Mouse (Mus musculus) ovary, postnatal 36 days (tissue): ENCODE measurements around the gene Nfatc2.

Experiments used
- DNase-seq: peaks from one replicate; pipeline ENCODE4 v3.0.0; 2022; ENCODE audit warnings: low spot score, mixed read lengths

Nfatc2 gene

DNA sequence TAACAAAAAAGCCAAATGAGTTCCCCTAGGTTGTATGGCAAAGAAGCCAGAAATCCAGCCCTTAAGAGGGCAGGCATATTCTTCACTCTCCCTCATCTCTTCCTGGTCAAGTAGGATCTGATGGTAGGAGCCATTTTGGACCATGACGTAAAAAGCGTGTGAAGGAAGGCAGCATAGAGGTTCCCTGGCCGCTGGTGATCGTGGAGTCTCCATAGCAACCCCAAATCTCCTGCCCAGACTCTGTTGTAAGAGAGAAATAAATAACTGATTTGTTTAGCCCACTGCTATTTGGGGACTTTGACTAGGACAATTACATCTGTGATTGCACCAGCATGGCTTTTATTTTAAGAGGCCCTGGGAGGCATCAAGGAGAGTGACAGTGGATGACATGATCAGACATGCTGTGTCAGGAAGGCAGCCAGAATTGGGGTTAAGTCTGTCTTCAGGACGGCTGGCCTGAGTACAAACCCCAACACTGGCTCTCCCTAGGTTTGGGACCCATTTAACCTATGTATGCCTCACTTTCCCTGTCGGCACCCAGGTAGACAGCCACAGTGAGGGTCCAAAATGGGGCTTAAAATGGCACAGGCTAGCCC, 8.3 kb upstream of the Nfatc2 start:
- no peak for DNase-seq

GRCm38 (mm10) chr2:168608125-168608564, 6.7 kb upstream of the Nfatc2 start:
- DNase-seq, result no peak

- no peak for DNase-seq
Observed at GRCm38 (mm10) chr2:168604655-168605070, 3.2 kb upstream of the Nfatc2 start.

DNA sequence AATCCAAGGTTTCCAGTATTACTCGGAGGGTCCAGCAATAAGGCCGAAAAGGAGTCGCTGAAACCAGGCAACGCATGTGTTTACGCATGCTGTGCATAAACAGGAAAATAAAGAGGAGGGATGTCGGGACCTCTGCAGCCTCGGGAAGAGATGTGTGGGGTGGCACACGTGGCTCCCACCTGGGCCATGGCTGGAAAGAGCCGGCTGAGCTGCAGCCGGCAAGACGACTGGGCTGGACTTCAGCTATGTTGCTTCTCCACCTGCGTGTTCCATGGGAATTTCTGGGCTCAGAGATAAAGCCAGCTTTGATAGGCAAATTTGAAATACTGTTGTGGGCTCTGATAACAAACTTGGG, 907 bp upstream of the Nfatc2 start:
- no peak for DNase-seq

DNA sequence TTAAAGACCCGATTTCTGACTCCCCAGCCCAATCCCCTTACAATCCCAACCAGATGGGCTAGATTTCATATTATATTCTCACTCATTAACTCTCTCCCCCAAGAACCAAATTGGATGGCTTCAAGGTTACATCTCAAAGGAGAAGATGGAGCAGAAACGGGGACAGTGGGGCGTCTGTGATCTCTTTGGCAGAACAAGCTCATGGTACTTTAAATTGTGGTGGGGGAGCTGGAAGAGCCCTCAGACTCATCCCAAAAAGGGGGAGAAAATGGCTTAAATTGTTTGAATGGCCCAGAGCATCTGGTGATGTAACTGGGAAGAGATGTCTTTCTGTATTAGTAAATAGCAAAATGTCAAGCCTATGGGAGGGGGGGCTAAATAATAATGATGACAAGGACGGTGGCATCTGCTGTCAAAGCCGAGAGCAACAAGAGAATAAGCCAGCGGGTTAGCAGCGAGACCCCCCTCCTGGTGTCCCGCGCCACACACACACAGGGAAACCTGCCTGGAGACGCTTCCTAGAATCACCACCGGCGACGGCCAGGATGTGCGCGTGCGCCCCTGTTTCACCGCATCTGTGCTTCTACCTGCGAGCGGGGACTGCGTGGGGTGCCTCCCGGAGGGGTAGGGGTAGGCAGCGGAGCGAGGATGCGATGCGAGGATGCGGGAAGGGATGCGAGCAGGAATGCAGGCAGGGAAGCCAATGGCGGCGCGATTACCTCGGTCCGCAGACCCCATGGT, 537 bp downstream of the Nfatc2 start:
- DNase-seq, result no peak

DNA sequence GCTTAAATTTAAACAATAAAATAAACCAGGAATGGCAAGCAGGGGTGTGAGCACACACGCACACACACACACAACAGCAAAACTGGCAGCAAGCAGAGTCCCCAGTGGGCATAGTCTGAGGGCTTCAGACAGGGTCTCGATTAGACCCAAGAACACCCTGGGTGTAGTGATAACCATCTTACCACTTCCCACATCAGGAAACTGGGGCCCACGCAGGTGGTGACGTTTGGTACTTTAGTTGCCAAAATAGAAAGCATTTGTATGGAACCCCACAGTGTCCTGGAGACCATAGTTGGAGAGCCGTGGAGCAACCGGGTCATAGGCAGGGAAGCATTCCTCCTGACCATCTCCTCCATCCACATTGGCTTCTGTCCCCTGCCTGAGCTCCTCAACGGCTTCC, 5.8 kb downstream of the Nfatc2 start:
- no peak for DNase-seq

DNA sequence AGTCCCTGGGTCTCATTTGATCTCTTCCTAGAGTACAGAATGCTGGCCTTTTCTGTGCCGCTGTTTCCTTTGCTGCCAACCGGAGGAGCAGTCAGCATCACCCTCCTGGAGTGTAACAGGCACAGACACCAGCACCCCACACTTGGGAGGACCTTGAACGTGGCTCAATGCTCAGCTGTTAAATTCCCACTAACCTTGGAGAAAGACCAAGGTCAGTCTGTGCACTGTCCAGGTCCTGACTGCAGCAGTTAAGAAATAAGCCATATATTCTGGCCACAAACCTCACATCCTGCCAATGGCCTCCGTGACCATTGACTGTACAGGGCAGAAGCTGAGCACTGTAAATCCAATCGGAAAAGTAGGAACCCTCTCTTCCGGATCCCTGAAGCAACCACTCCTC, 7.8 kb downstream of the Nfatc2 start:
- no peak for DNase-seq

- no peak for DNase-seq
Observed at GRCm38 (mm10) chr2:168593004-168593403, 8.5 kb downstream of the Nfatc2 start.

GRCm38 (mm10) chr2:168591076-168591475, 10.4 kb downstream of the Nfatc2 start:
- DNase-seq, result no peak

DNA sequence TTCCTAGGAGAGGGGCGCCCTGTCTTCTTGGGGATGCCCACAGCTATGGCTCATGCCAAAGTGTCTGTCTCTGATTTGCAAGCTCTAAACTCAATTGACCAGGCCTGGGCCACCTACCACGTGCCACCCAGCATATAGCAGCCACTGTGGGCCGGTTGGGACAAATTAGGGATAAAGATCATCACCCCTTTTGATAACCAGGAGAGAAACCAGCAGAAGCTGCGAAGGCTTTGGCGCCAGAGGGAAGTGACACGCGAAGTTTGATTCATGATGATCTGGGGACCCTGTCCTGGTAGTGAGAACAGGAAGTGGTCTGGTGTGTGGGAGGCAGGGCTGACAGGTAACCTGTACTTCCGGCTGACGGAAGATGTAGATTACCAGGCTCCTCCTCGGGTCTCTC, 10.9 kb downstream of the Nfatc2 start:
- no peak for DNase-seq

GRCm38 (mm10) chr2:168590168-168590551, 11.3 kb downstream of the Nfatc2 start:
- DNase-seq, result peak; percentile 41

DNA sequence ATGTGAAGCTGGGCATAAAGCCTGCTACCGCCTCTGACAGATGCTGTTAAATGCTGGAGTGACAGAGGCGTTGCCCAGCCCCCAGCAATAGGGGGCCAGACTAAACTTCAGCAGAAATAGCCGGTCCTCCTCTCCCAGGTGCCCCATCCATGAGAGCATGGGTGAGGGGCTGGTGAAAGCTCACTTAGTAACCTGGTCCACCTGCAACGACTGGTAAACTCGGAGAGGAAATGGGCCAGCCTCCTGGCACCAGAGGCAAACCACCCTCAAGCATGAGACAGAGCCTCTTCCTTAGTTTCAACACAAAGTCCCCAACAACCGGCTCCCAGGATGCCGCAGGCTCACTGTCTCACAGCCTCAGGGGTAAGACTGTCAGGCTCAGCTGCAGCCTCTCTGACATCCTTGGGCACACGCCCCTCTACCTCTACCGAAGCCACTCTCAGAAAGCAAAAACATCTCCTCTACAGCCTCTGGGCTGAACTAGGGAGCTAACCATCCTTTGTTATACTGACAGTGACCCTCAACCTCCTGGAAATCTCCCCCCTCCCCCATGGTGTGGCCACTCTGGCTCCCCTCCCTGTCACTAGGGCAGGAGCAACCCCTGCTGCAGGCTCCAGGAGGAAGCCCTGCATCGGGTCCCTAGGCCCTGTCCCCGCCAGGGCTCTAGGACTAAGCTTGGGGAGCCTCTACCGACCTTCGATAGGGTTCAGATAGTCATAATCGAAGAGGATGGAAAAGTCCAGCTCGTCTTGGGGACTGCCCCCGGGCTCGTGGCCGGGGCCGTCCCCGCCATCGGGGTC, 11.9 kb downstream of the Nfatc2 start:
- no peak for DNase-seq

- DNase-seq, result no peak
Observed at GRCm38 (mm10) chr2:168588591-168589367, 12.7 kb downstream of the Nfatc2 start.

- no peak for DNase-seq
Observed at GRCm38 (mm10) chr2:168587159-168587558, 14.3 kb downstream of the Nfatc2 start.

DNA sequence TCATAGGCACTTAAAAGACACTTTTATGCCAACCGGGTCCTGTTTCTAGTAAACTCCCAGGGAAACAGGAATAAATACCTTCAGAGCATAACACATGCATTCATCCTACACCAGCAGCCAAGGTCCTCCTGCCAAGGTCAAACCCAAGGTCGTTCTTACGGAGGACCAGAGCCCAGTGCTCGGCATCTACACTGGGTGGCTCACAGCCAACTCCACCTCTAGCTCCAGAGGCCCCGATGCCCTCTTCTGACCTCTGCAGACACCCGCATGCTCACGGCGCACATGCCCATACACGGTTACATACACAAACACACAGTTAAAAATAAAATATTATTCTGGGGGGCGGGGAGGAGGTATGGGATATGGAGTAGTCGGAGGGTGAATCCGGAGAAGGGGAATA, 14.9 kb downstream of the Nfatc2 start:
- no peak for DNase-seq

- no peak for DNase-seq
Observed at GRCm38 (mm10) chr2:168584857-168585256, 16.6 kb downstream of the Nfatc2 start.

DNA sequence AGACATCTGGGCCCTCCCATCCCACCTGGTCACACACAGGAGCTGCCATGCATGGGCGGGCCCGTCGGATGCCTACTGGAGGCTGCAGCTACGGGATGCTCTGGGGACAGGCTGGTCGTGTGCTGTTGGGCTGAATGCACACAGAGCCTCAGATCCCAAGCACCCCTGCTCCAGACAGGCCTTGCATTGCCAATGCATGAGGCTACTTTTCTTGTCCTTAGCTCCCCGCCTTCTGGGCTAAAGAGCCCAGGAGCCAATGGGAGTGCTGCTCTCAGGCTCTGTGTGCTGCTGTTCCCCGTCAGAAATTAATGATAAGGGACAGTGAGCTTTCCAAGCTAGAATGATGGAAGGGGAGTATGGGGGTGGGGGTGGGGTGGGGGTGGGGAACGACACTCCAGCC, 17.0 kb downstream of the Nfatc2 start:
- no peak for DNase-seq

- DNase-seq, result no peak
Observed at GRCm38 (mm10) chr2:168583084-168583483, 18.4 kb downstream of the Nfatc2 start.

DNA sequence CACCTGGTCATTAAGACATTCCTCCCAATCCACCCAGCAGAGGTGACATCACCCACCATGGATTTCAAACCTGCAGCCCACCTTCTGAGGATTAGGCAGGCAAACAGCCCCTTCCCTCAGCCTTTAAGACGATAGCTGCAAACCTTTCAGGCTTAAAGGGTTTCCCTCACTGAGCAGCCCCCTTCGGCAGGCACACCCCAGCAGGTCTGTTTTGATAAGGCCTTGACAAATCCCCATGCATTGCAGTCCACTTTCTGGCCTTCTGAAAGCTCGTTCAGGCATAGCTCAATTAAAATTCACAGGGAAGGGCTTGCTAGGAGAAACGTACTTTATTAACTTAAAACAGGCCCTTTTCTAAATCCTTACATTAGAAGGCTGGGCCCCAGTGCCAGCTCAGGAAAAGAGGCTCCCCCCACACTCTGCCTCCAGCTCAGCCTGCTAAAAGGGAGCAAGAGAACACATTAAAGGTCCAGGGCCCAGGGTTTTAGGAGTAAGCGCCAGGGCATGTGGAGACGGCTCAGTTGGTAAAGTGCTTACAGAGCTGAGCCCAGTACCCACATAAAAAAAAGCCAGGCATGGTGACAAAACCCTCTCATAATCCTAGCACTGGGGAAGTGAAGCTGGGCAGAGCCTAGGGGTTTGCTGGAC, 20.1 kb downstream of the Nfatc2 start:
- no peak for DNase-seq

- no peak for DNase-seq
Observed at GRCm38 (mm10) chr2:168580295-168580915, 21.1 kb downstream of the Nfatc2 start.

GRCm38 (mm10) chr2:168579601-168580130, 21.8 kb downstream of the Nfatc2 start:
- DNase-seq, result no peak
